Mouse (Mus musculus) R1 (cell line): ENCODE results near the gene Mta1.

Experiments
- DNase-seq: peaks from one replicate; pipeline ENCODE4 v3.0.0-alpha.2; 2018; ENCODE audit warnings: low read depth, low spot score

The Mta1 gene

DNA sequence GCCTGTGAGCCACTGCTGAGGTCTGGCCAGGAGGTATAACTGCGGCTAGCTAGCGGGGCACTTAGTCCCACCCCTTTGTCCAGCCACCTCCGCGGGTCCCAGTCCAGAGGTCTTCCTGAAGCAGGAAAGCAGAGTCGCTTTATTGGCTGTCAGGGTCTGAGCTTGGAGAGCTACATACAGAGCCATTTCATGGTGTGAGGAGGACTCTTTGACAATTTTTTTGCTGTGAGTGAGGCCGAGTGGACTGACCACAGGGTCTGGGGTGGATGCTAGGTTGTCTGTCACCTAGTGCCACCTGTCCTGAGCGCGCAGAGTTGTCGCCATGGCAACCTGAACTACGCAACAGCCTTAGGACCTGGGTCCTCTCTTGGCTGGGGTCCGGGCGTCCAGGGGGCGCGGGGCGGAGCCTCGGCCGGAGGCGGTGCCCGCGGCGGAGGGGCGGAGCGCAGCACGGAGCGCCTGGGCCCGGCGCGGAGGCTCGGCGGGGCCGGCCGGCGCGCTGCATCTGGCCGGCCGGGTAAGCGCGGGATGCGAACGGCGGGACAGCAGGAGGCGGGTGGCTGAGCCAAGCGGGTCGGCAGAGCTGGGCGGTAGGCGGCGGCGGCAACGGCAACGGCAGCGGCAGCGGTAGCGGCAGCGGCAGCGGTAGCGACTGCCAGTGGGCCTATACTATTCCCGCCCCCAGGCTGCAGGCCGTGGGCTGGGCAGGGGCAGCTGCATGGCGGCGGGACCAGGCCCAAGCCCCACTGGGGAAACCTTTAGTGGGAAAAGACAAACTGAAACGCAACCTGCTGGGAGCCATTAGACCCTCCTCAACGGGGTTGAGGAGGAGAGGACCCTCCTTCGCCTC is 87.6 kb downstream of the Mta1 start, which contains the start of gene Tmem121:
TSS of gene Tmem121 (plus strand) at position 489 of the 850 bp plus-strand sequence.
- peak; percentile 47 for DNase-seq

DNA sequence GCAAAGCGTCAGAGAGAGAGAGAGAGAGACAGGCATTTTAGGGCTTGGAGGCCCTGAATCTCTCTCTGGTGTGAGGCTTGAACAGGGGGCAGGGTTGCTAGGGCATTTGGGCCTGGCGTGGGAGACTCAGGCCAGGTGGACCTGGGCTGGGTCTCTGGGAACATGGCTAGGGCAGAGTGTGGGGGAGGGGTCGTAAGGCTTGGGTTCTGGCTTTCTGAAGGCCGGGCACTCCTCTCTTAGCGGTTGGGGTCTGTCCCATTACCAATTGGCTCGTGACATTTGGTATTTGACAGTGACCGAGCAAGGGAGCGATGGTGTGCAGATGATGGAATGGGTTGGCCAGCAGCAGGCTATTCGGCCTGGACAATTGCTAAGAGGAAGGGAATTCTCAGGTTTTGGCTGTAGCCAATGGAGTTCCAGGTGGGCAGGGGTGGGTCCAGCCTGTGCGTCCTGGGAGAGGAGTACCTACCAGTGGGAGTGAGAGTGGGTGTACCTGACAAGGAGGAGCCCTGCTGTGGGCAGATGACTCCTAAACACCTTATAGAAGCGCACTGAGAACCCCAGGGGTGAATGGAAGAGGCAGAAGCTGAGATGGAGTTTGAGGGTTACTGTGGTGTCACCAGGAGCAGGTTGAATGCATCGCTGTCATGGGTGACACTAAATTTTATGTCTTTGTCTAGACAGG is 88.4 kb downstream of the Mta1 start:
- DNase-seq = no peak
